Mouse (Mus musculus) cerebellum, adult 2 months (tissue): ENCODE measurements around the gene Vat1.
"Not testable (repeated sequence)": the region's sequence is repeated elsewhere in the genome, so short reads cannot be mapped to it uniquely, and the experiment has no call there.

ENCODE experiments used
- CTCF ChIP-seq: fragments of 200-500 bp; IDR thresholded peaks from 2 replicates; pipeline ENCODE4 v1.5.1; 2011; ENCODE audit warnings: low read depth, mild to moderate bottlenecking, control low read depth, low read length, moderate library complexity, borderline replicate concordance; ENCODE audit not compliant: insufficient read depth
- POLR2A ChIP-seq: fragments of 200-500 bp; IDR thresholded peaks from 2 replicates; pipeline ENCODE4 v1.6.1; 2011; ENCODE audit warnings: low read length, control low read depth, borderline replicate concordance; ENCODE audit not compliant: insufficient read depth

GRCm38 (mm10) chr11:101466552-101466950 lies 521 bp upstream of the Vat1 start:
- not testable (repeated sequence) for TF ChIP-seq CTCF, POLR2A
